Mouse (Mus musculus) urinary bladder, postnatal 4 days (tissue): ENCODE results near the gene Fam107b.

Source experiments
- DNase-seq, 2 experiments: peaks; one replicate each; pipeline ENCODE4 v3.0.0; 2021 to 2022; ENCODE audit warnings: low spot score in 2 of 2

Fam107b gene

GRCm38 (mm10) chr2:3773089-3773488 lies 202.8 kb downstream of the Fam107b start:
- no peak for DNase-seq

GRCm38 (mm10) chr2:3775569-3775968 lies 205.3 kb downstream of the Fam107b start:
- no peak for DNase-seq

GRCm38 (mm10) chr2:3776045-3776444 lies 205.8 kb downstream of the Fam107b start:
- DNase-seq, result no peak

- no peak for DNase-seq
Measured at GRCm38 (mm10) chr2:3777696-3778095, 207.4 kb downstream of the Fam107b start.

- DNase-seq, result no peak
Measured at GRCm38 (mm10) chr2:3785546-3785945, 215.3 kb downstream of the Fam107b start.

GRCm38 (mm10) chr2:3787752-3788423 lies 217.6 kb downstream of the Fam107b start:
- DNase-seq, result no peak

- DNase-seq, result no peak
Measured at GRCm38 (mm10) chr2:3788424-3788786, 218.1 kb downstream of the Fam107b start.

- no peak for DNase-seq
Measured at GRCm38 (mm10) chr2:3796543-3796942, 226.3 kb downstream of the Fam107b start.

GRCm38 (mm10) chr2:3799767-3800554 lies 229.7 kb downstream of the Fam107b start:
- no peak for DNase-seq

GRCm38 (mm10) chr2:3800555-3800878 lies 230.2 kb downstream of the Fam107b start:
- DNase-seq, result no peak

GRCm38 (mm10) chr2:3805742-3806141 lies 235.5 kb downstream of the Fam107b start:
- no peak for DNase-seq

GRCm38 (mm10) chr2:3810321-3810720 lies 240.0 kb downstream of the Fam107b start:
- no peak for DNase-seq

GRCm38 (mm10) chr2:3816142-3816609 lies 245.9 kb downstream of the Fam107b start:
- DNase-seq, result no peak

- DNase-seq, result no peak
Measured at GRCm38 (mm10) chr2:3817626-3818025, 247.3 kb downstream of the Fam107b start.

GRCm38 (mm10) chr2:3822483-3823455 lies 252.5 kb downstream of the Fam107b start:
- DNase-seq, result no peak
